Mouse (Mus musculus) left cerebral cortex, adult 2 months (tissue): ENCODE data around the gene Bcl7a. TPM values are rescaled to one million over a fixed set of nuclear protein-coding genes. Genes with fewer than 3 reads are reported as not detected.

Source experiments
- DNase-seq, 2 experiments: peaks; one replicate each; pipeline ENCODE4 v3.0.0; 2021 to 2022; ENCODE audit warnings: low spot score in 2 of 2, mixed read lengths in 1 of 2; ENCODE audit errors: extremely low spot score in 1 of 2
- H3K27ac ChIP-seq: fragments of 200-600 bp; 2 replicates; pipeline ENCODE4 v1.8.1; 2022
- H3K4me3 ChIP-seq: fragments of 200-600 bp; 2 replicates; pipeline ENCODE4 v1.8.1; 2022
- CTCF ChIP-seq: fragments of 200-600 bp; IDR thresholded peaks from 2 replicates; pipeline ENCODE4 v1.8.1; 2022; ENCODE audit warnings: antibody characterized with exemption, mild to moderate bottlenecking, moderate library complexity
- intact Hi-C: fragments of 180-260 bp; cut with DNase I; formaldehyde crosslinking; loops from one replicate; pipeline ENCODE4 v1.15.1; 2025
- long read RNA-seq, 2 experiments: library from polyadenylated mRNA; stranded (forward); transcript quantifications; one replicate each; pipeline ENCODE4 v2.0.0; 2021; ENCODE audit warnings: borderline mapping rate in 2 of 2
- total RNA-seq, 2 experiments: library from RNA; stranded (reverse); gene quantifications; 2 replicates each; pipeline ENCODE4 v1.2.3; 2021

The Bcl7a gene
- 10 to 100 TPM; 65.4 to 68.2 TPM for total RNA-seq
- long read RNA-seq, experiment 1, full-length matches to known transcripts = 5 of 14 reads
- long read RNA-seq, experiment 1, partial matches to known transcripts = 1 of 14 reads
- long read RNA-seq, experiment 1, other reads (novel, unspliced or antisense) = 8 of 14 reads
- long read RNA-seq, experiment 2, full-length matches to known transcripts = 3 of 10 reads
- long read RNA-seq, experiment 2, partial matches to known transcripts = 0 of 10 reads
- long read RNA-seq, experiment 2, other reads (novel, unspliced or antisense) = 7 of 10 reads

DNA sequence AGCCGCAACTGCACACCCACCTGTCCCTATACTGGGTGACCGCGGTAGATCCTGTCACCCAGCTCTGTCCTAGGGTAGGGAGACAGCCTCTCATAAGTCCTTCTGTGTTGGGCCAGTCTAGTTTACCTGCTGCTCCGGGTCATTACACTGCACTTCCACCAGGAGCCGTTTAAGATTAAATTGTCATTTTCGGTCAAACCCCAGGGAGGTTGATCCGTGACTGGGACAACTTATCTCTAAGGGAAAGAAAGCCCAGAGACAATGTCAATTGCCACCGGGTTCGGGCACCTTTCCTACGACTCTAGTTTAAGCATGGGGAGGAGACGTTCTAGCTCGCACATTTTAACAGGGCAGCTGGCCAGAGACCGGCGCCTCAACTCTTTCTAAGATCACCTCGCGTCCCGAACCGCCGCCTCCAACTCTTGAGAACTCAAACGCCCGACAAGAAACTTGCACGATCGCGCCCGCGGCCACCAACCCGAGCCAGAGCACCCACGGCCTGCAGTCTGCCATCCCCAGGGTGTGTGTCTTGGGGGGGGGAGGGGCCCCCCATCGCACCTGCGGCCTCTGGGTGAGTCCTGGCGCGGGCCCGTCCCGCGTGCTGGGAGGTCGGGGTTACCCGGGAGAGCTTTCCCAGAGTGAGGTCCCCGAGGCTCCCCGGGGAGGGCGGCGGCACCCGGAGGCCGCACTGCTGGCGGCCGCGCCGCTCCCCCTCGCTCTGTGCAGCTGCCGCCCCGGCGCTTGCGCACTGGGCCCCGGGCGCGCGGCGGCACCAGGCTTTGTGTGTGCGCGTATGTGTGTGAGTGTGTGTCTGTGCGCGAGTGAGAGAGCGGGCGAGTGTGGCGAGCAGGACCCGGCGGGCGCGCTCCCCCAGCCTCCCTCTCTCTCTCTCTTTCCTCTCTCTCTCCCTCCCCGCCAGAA is at the start of gene Bcl7a:
TSS of gene Bcl7a (plus strand) at position 128 of the 921 bp plus-strand sequence.
- intact Hi-C loops = loop anchor here (1.0 kb wide), 2 partner anchors 18 to 87 kb away; no protein-coding TSS in a partner anchor

DNA sequence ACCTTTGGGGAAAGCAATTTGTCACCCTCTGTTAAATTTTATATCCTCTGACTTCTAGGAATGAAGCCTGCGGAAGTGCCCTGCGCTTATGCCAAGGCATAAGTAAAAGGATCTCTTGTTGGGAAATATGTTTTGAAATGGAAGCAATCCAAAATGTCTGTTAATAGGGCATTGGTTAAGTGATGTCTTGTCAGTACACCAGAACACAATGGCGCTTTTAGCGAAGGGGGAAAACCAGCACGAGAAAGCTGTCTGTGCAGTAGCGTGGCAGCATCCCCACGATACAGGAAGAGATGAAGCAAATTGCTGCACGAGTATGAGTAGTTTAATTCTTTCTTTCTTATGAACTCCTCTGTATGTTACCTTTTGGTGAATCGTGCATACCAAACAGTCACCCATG is 49.0 kb upstream of the Bcl7a start:
- TF ChIP-seq CTCF = no peak
- intact Hi-C loops = no loop called here
- H3K4me3 ChIP-seq = no peak overlapping the region
- H3K27ac ChIP-seq = no peak overlapping the region
- no peak for DNase-seq

More for the DNA sequence above, at the start of gene Bcl7a:
- TF ChIP-seq CTCF = peak; percentile 22
- peak; percentile 93 to 96 for DNase-seq
- peak within 1 kb of the TSS; percentile 96 for H3K27ac ChIP-seq
- peak within 1 kb of the TSS; percentile 86 for H3K4me3 ChIP-seq

DNA sequence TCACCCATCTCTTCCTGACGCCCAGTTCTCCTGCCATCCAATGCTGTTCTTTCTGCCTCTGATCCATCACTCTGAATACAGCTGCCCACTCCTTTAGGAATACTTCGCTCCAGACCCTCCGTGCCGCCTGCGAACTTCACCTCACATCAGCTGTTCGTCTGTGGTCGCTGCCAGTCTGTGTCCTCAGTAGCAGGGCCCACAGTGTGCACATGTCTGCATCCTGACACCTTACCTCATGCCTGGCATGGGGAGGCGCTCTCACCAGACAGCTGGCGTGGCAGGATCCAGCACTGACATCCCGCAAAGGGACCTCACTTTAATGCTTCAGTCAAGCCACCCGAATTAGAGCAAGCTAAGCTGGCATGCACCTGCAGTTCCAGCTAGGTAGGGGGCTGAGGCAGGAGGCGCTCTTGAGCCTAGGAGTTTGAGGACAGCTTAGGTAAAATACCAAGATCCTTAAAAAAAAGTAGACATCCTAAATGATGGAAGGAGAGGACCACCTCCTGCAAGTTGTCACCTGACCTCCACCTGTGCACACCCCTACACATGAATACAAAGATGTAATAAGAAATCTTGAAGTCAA is 47.3 kb upstream of the Bcl7a start:
- H3K27ac ChIP-seq = no peak overlapping the region
- DNase-seq = no peak
- intact Hi-C loops = no loop called here
- peak; percentile 25 for TF ChIP-seq CTCF
- H3K4me3 ChIP-seq = no peak overlapping the region

DNA sequence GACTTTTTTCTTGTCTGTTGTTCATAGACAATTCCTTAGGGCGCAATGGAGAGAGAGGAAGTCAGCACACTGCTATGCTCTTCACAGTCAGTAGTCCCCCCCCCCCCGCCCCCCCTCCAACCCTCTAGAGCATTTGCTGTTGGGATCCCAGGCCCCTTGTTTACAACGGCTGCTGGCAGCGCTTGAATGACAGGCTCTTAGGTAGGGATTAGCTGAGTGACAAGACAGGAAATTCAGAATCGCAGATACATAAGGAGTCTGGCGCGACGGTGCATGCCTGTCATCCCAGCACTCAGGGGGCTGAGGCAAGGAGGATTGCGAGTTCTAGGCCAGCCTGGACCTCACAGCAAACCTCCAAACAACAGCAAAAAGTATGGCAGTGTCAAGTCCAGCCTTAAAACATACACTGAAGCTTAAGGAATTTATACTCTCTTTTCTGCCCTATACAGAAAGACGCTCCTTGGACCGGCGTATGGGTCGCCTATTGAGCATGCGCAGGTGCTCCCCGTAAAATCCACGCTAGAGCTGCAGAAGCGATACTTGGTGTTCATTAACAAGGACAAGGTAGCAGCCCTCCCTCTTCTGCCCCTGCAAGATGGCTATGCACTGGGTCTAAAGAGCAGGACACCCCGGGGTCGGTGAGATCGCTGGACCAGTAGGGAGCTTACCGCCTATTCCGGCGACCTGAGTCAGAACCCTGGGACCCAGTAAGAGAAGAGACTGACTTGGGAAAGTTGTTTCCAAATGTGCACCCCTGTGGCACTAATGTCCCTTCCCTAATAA is 46.5 kb upstream of the Bcl7a start:
- TF ChIP-seq CTCF = no peak
- Histone ChIP-seq H3K4me3 (no peak overlapping the region), H3K27ac (no peak overlapping the region)
- intact Hi-C loops = no loop called here
- no peak for DNase-seq

DNA sequence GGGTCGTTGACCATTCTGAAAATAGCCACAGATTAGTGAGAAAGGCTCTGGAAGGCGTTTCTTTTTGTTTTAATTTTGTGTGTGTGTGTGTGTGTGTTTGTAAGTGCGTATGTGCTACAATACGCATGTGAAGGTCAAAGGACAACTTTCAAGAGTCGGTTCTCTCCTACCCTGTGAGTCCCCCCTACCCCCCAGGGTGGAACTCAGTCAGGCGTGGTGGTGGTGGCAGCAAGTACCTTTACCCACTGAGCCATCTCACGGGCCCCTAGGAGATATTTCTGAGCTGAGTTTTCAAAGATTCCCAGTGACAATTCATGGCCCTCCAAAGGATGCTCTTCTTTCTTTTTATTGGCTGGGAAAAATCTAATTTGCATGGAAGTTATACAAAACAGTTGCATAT is 45.8 kb upstream of the Bcl7a start:
- no peak for TF ChIP-seq CTCF
- intact Hi-C loops = no loop called here
- DNase-seq = no peak
- Histone ChIP-seq H3K27ac (no peak overlapping the region), H3K4me3 (no peak overlapping the region)

DNA sequence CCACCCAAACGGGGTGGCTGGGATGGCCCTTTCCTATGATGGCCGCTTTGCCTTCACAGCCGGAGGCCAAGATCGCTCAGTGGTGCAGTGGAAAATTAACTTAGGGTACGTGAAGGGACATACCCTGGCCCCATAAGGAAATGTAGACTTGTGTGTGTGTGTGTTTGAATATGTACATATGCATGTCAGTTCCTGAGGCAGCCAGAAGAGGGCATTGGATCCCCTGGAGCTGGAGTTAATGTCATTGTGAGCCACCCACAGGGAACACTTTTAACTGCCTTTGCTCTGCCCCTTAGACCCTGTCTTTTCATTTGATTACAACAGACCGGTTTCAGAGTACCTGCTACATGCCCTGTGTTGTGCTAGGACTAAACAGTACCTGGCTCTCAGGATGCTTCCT is 45.1 kb upstream of the Bcl7a start:
- Histone ChIP-seq H3K4me3 (no peak overlapping the region), H3K27ac (no peak overlapping the region)
- DNase-seq = no peak
- TF ChIP-seq CTCF = peak; percentile 34
- intact Hi-C loops = no loop called here

DNA sequence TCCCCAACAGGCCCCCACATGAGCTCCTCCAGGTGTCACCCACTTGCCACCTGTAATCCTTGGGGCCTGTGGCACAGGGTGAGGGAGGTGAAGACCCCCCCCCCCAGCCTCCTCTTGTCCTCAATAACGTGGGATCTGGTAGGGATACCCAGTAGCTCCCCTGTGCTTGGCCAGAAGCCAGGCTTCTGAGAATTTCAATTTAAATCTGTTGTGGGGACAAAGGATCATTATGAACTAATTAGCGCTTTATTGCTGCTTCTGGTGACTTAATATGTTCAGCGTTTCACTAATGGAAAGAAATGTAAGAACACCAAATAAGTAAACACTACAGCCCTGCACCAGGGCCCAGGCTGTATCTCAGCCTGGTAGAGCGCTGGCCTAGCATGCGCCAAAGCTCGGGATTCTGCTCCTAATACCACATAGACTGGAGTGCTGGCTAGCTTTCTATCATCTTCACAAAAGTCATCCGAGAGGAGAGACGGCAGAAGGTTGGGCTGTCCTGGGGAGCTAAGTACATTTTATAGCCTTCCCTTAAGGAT is 43.1 kb upstream of the Bcl7a start:
- H3K4me3 ChIP-seq = no peak overlapping the region
- intact Hi-C loops = no loop called here
- H3K27ac ChIP-seq = no peak overlapping the region
- no peak for TF ChIP-seq CTCF
- no peak for DNase-seq

DNA sequence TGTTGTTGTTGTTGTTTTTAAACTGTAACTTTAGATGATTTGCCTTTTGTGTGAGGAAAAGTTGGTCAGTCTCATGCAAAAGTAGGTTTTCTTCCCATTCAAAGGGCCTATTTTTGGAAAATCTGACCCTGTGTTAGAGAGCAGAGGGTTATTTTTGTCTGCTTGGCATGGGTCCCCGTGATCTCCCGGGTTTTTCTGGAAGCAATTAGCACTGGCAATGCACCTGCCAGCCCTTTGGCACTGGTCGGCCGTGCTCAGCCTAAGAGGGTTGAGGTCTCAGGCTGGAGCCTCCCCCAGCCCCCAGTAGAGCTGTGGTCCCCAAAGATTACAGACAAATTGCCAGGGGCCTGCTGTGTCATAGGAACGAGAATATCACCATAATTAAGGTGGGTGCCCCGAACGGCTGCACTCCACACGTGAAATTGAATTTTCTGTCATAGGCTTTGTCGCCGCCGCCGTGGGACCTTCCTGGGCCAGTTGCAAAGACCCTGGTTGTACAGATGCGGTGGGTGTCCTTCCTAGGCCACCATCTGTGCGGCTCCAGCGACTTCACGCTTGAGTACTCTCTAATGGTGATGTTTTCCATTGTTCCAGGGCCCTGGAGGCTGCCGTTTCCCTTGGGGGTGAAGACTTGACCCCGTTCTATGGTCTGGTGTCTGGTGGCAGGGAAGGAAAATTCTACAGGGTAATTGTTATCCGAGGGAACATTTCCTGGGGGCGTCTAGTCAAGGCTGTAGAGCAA is 41.7 kb upstream of the Bcl7a start:
- TF ChIP-seq CTCF = no peak
- no peak overlapping the region for H3K4me3 ChIP-seq
- intact Hi-C loops = no loop called here
- DNase-seq = no peak
- H3K27ac ChIP-seq = no peak overlapping the region

DNA sequence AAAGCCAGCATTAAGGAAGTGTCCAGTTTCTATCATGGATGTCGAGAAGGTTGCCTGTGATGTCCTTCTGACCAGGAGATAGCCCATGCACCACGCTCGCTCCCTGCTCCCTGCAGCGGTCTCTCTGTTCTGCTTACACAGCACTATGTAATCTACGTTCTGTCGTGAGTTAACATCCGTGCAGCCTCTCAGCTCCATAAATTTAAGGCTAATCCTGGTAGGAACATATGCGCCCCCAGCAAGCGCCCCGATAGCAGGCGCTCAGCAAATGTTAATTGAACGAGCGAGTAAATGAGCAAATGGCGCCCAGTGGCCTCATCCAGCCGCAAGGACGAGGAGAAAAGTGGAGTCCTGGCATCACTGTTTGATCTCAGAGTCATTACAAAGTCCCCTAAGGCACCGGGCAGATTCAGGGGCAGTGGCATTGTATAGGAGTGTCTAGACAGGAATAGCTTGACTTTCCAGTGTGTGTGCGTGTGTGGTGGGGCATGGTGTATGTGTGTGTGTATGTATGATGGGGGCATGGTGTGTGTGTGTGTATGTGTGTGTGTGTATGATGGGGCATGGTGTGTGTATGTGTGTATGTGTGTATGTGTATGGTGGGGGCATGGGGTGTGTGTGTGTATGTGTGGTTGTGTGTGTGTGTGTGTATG is 35.9 kb upstream of the Bcl7a start:
- Histone ChIP-seq H3K27ac (no peak overlapping the region), H3K4me3 (no peak overlapping the region)
- DNase-seq = no peak
- no peak for TF ChIP-seq CTCF
- intact Hi-C loops = no loop called here

DNA sequence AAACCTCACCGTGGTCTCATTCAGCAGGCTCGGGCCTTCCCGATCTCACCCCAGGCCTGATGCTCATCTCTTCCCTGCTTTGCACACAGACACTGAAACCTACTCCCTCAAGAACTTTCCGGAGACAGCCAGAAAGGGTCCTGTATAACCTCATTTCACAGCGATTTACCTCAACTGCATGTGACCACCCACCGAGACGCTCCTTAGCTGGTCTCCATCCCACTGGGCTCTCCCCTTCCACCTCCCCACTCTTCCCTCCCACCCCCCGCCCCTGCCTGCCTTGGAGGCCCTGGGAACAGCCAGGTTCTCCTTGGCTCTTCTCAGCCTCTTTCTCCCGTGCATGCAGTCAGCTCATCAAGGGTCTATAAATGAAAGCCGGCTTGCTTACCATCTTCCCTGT is 33.8 kb upstream of the Bcl7a start:
- no peak overlapping the region for H3K27ac ChIP-seq
- no peak for TF ChIP-seq CTCF
- no peak overlapping the region for H3K4me3 ChIP-seq
- no peak for DNase-seq
- intact Hi-C loops = no loop called here
